9 mouse cellular contexts compared by ENCODE assay signal in the genomic region with DNA sequence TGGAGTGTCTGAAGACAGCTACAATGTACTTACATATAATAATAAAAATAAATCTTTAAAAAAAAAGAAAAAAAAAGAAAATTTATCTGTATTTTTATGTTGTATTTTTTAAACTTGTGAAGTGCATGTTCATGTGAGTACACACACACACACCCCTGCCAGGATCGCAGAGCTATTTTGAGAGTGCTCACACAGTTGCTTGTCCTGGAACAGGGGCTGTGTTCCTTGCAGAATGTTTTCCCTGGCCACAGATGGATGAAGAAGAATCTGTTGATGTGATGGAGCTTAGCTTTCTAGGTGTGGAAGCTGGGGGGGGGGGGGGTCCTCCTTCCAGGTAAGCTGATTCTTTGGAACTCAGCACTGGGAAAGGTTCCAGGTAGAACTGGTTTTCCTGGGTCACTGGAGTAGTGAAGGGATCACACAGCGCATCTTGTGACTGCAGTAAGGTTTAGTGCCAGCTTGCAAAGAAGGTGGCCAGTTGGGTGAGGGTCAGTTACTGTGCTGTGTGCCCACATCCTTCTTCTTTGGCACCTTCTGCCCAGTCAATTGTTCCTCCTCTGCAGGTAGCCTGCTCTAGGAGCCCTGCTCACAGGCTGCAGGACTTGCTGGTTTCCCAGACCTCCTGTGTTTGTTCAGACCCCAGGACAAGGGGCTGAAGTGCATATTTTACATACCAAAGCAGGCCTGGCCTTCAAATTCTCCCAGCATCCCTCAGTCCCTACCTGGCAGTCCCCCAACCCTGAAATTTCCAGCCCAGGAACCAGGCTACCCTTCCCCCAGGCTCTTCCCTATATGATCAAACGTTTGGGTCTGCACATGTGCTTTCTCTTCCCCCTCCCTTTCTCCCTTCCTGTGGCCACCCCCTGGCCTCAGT. TPM values are rescaled to one million over a fixed set of nuclear protein-coding genes. Genes with fewer than 3 reads are reported as not detected.
DNase-seq lines count a peak whose midpoint lies in the region; ATAC-seq lines count a peak whose summit lies in the region.
"Had no signal": no experiment of that assay in that cellular context is flagged by ENCODE, and none has a peak within 500 bp of the region (broad histone marks: within the 10 kb centered on the region; RNA-seq: fewer than 3 reads in every experiment).

No protein-coding gene starts in this region.

- peak overlapping the region; percentile 57; the same call in 1 of the 2 replicates for H3K27ac ChIP-seq in embryonic facial prominence, embryonic 10.5 days (replicated peaks)
- no peak overlapping the region for H3K27ac ChIP-seq in intestine, embryonic 16.5 days (ENCODE audit: low read length)
- H3K27ac ChIP-seq in lung, embryonic 16.5 days (ENCODE audit: low read length): peak overlapping the region; percentile 92

- peak; percentile 23; the same call in 1 of the 2 replicates for ATAC-seq in intestine, embryonic 16.5 days
- ATAC-seq in lung, embryonic 16.5 days (ENCODE audit: low read depth): peak; percentile 91
- no peak for ATAC-seq in granulocyte monocyte progenitor cell, adult 5-6 weeks (replicated peaks; ENCODE audit: poor library complexity, severe bottlenecking)
- ATAC-seq: CD4-positive, CD25-positive, alpha-beta regulatory T cell, adult 4 months had no signal

- H3K9me3 ChIP-seq in embryonic facial prominence, embryonic 10.5 days: no peaks in the 10 kb centered on the region
- H3K9me3 ChIP-seq in intestine, embryonic 16.5 days (ENCODE audit: control insufficient read depth, low read length): no peaks in the 10 kb centered on the region
- no peaks in the 10 kb centered on the region for H3K9me3 ChIP-seq in lung, embryonic 16.5 days (ENCODE audit: control insufficient read depth, low read length)

- H3K36me3 ChIP-seq in embryonic facial prominence, embryonic 10.5 days (replicated peaks): peaks cover 3% of the 10 kb centered on the region; the same call in 1 of the 2 replicates
- no peaks in the 10 kb centered on the region for H3K36me3 ChIP-seq in intestine, embryonic 16.5 days (ENCODE audit: control insufficient read depth, insufficient read depth, low read length)
- no peaks in the 10 kb centered on the region for H3K36me3 ChIP-seq in lung, embryonic 16.5 days (ENCODE audit: control insufficient read depth, insufficient read depth, low read length)

- H3K4me2 ChIP-seq in intestine, embryonic 16.5 days (ENCODE audit: low read depth, low read length): no peak overlapping the region
- peak overlapping the region; percentile 18; the same call in 1 of the 2 replicates for H3K4me2 ChIP-seq in lung, embryonic 16.5 days (ENCODE audit: low read depth, low read length)

- 67% methylated on average over 3 of the region's 3 CpGs for WGBS in embryonic facial prominence, embryonic 10.5 days
- 50% methylated on average over 3 of the region's 3 CpGs for WGBS in intestine, embryonic 16.5 days
- WGBS in lung, embryonic 16.5 days: 55% methylated on average over 3 of the region's 3 CpGs

- peak; percentile 89 for DNase-seq in heart, adult 11 months
- no peak for DNase-seq in heart, adult 9 months (ENCODE audit: low spot score in 2 of 2)
- no peak for DNase-seq in embryonic facial prominence, embryonic 10.5 days (ENCODE audit: low spot score)
- no peak for DNase-seq in gastrocnemius, postnatal 10 days
- no peak for DNase-seq in embryo, embryonic 11 days

- H3K4me3 ChIP-seq in embryonic facial prominence, embryonic 10.5 days: no peak overlapping the region
- no peak overlapping the region for H3K4me3 ChIP-seq in intestine, embryonic 16.5 days (ENCODE audit: low read length)
- no peak overlapping the region for H3K4me3 ChIP-seq in lung, embryonic 16.5 days (ENCODE audit: low read length)

- no peak overlapping the region for H3K9ac ChIP-seq in intestine, embryonic 16.5 days (ENCODE audit: low read depth, low read length)
- H3K9ac ChIP-seq in lung, embryonic 16.5 days (ENCODE audit: low read length): peak overlapping the region; percentile 16; the same call in 1 of the 2 replicates

- no peaks in the 10 kb centered on the region for H3K27me3 ChIP-seq in embryonic facial prominence, embryonic 10.5 days (replicated peaks; ENCODE audit: low read depth, poor library complexity, severe bottlenecking)
- no peaks in the 10 kb centered on the region for H3K27me3 ChIP-seq in intestine, embryonic 16.5 days (replicated peaks; ENCODE audit: control insufficient read depth, insufficient read depth, low read length)
- H3K27me3 ChIP-seq in lung, embryonic 16.5 days (ENCODE audit: control insufficient read depth, insufficient read depth, low read depth, low read length): no peaks in the 10 kb centered on the region

- H3K4me1 ChIP-seq in embryonic facial prominence, embryonic 10.5 days: peaks cover 13% of the 10 kb centered on the region
- H3K4me1 ChIP-seq in intestine, embryonic 16.5 days (ENCODE audit: control insufficient read depth, insufficient read depth, low read length): peaks cover 23% of the 10 kb centered on the region
- peaks cover 36% of the 10 kb centered on the region for H3K4me1 ChIP-seq in lung, embryonic 16.5 days (replicated peaks; ENCODE audit: control insufficient read depth, insufficient read depth, low read length)

RNA-seq across cellular contexts. Expression of gene Slc45a1, which starts 52.6 kb away (rescaled TPM):
- 1.4 and 1.7 TPM in 2 replicates for polyA plus RNA-seq in embryonic facial prominence, embryonic 10.5 days (2016; fragmentation: Nextera tagmentation; extraction: Ambion mirVana)
- 0.93 and 1.0 TPM in 2 replicates for polyA plus RNA-seq in intestine, embryonic 16.5 days (2015; fragmentation: Nextera tagmentation; extraction: Ambion mirVana)
- 0.14 and 0.15 TPM in 2 replicates for polyA plus RNA-seq in lung, embryonic 16.5 days (2015; fragmentation: Nextera tagmentation; extraction: Ambion mirVana)
- not detected in 2 replicates for total RNA-seq in granulocyte monocyte progenitor cell, adult 5-6 weeks (2014; fragmentation: Nextera tagmentation)
- not detected in 2 replicates for total RNA-seq in granulocyte monocyte progenitor cell, adult 5-6 weeks (2017)
- not detected for total RNA-seq in gastrocnemius, postnatal 10 days (2021)
- polyA plus RNA-seq: CD4-positive, CD25-positive, alpha-beta regulatory T cell, adult 4 months had no signal
